Mouse (Mus musculus) ovary, postnatal 36 days (tissue): ENCODE results near the gene Axin2.

ENCODE experiments used
- DNase-seq: peaks from one replicate; pipeline ENCODE4 v3.0.0; 2022; ENCODE audit warnings: low spot score, mixed read lengths

Axin2 gene

DNA sequence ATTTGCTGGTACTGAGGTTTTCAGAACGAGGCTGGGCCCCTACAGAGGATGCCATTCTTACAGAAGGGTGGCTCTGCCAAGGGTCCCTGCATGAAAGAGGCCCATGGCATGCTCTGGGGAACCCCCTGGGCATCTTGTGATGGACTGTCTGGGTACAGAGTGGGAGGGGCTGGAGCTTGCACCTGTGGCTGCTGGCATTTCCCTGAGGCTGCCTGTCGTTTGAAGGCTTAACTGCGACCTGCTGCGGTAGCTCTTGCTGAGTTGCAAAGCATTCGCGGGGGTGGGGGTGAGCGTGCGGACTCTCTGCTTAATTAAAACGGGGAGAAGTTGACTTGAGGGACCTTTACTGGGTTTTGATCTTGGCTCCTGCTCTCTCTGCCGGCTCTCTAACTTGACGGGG is 55.4 kb downstream of the Axin2 start:
- DNase-seq: no peak

DNA sequence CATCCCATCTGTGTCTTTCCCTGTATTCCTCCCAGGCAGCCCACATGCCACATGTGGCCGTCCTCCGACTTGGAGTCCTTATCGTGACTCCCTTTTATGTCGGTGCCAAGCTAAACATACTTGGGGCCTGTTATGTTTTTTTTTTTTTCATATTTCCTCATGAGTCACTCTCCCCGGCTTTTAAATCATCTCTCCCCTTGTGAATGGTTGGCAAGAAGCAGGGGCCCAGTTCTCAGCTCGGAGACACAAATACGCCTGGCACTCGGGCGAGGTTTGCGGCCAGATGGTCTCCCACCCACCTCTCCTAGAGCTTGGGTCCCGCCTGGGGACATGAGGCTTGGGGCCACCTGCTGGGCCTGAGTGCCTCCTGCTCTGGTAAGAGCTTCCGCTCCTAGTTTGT is 60.4 kb downstream of the Axin2 start:
- peak; percentile 27 for DNase-seq

GRCm38 (mm10) chr11:108981012-108981411 is 60.9 kb downstream of the Axin2 start:
- DNase-seq: no peak

DNA sequence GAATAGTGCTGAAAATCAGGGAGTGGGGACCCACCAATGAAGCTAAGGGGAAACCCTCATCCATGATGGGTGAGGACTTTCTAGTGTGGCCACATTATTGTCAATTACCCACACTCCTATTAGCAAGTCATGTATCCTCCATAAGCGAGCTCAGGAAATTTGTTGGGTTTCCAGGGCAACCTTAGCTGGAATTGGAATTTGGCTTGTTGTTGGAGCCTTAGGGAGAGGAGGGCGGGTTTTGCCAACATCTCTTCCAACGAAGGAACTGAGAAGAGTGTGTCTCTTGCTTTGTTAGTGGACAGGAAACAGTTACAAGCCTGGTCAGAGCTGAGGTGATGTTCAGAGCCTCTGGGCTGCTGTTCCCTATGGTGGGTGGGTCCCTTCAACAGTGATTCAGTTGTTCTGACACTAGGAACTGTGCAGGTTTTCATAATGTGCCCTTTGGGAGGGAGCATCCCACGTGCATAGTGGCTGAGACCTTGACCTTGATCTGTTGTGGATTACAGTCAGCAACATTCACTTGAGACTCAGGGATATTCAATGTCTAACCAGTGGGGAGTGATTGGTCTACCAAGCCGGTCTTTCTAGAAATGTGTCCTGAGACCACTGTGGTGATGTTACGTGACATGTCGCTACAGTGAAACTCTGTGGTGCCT is 63.4 kb downstream of the Axin2 start:
- no peak for DNase-seq

- no peak for DNase-seq
Observed at GRCm38 (mm10) chr11:108984711-108985419, 64.7 kb downstream of the Axin2 start.

GRCm38 (mm10) chr11:108985836-108986235 is 65.7 kb downstream of the Axin2 start:
- DNase-seq: no peak

GRCm38 (mm10) chr11:108987226-108987625 is 67.1 kb downstream of the Axin2 start:
- DNase-seq: no peak

GRCm38 (mm10) chr11:108987705-108988104 is 67.6 kb downstream of the Axin2 start:
- DNase-seq: no peak

GRCm38 (mm10) chr11:108988258-108988657 is 68.1 kb downstream of the Axin2 start:
- DNase-seq: no peak

DNA sequence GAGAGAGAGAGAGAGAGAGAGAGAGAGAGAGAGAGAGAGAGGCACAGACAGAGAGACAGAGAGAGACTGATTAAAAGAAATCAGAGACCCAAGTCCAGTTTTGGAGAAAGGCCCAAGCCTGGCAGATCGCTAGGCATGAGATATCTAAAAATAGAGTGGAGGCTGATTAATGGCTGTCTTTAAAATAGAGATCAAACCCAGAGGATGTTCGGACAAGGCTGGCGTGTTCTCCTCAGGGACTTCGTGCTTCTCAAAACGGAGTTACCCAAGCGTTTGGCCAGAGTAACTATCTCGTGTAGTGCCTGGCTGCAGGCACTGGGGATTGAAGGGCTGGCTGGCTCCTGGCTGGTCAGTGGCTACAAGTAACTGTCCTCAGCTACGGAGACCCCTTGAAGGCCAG is 69.8 kb downstream of the Axin2 start:
- DNase-seq: peak; percentile 24

- DNase-seq: no peak
Observed at GRCm38 (mm10) chr11:108993414-108993813, 73.3 kb downstream of the Axin2 start.

- DNase-seq: no peak
Observed at GRCm38 (mm10) chr11:108995196-108995989, 75.2 kb downstream of the Axin2 start.

- DNase-seq: no peak
Observed at GRCm38 (mm10) chr11:108995990-108996533, 75.9 kb downstream of the Axin2 start.

- peak; percentile 40 for DNase-seq
Observed at GRCm38 (mm10) chr11:108997816-108998215, 77.7 kb downstream of the Axin2 start.
